Mouse (Mus musculus) small intestine, adult 2 months (tissue): Measurements from ENCODE around the gene Wdr41. TPM values are rescaled to one million over a fixed set of nuclear protein-coding genes. Genes with fewer than 3 reads are reported as not detected.

Source experiments
- H3K27ac ChIP-seq: fragments of 200-500 bp; 2 replicates; pipeline ENCODE4 v1.5.1; 2012; ENCODE audit warnings: low read depth, low read length, control low read depth, inconsistent platforms; ENCODE audit not compliant: insufficient read depth
- H3K27me3 ChIP-seq: fragments of 200-500 bp; 2 replicates; pipeline ENCODE4 v1.6.1; 2012; ENCODE audit warnings: mild to moderate bottlenecking, moderate library complexity, low read length, inconsistent platforms; ENCODE audit not compliant: control insufficient read depth, insufficient read depth
- H3K36me3 ChIP-seq: fragments of 200-500 bp; 2 replicates; pipeline ENCODE4 v1.6.1; 2012; ENCODE audit warnings: mild to moderate bottlenecking, low read length, control low read depth, inconsistent platforms; ENCODE audit not compliant: control insufficient read depth, insufficient read depth
- H3K4me1 ChIP-seq: fragments of 200-500 bp; 2 replicates; pipeline ENCODE4 v1.6.1; 2012; ENCODE audit warnings: low read length, inconsistent platforms, mixed read lengths; ENCODE audit not compliant: control insufficient read depth, insufficient read depth, insufficient read length
- H3K4me3 ChIP-seq: fragments of 200-500 bp; 2 replicates; pipeline ENCODE4 v1.5.1; 2012; ENCODE audit warnings: low read depth, mild to moderate bottlenecking, control low read depth, inconsistent platforms, low read length, moderate library complexity
- CTCF ChIP-seq: fragments of 200-500 bp; IDR thresholded peaks from 2 replicates; pipeline ENCODE4 v1.5.1; 2012; ENCODE audit warnings: low read depth, mild to moderate bottlenecking, control low read depth, inconsistent platforms, low read length, moderate library complexity, mixed read lengths; ENCODE audit not compliant: insufficient replicate concordance, insufficient read length; ENCODE audit errors: extremely low read depth
- POLR2A ChIP-seq: fragments of 200-500 bp; IDR thresholded peaks from 2 replicates; pipeline ENCODE4 v1.6.1; 2012; ENCODE audit warnings: low read depth, mild to moderate bottlenecking, control low read depth, inconsistent platforms, low read length, moderate library complexity
- WGBS: fragments of 180-500 bp; shearing (Covaris S2); methylation state at CpG from one replicate; pipeline ENCODE4 v1.1.7; 2018; 5-methylcytosine and 5-hydroxymethylcytosine counted together
- polyA plus RNA-seq: library from polyadenylated mRNA; depleted of rRNA; stranded (reverse); fragments of >200 nt; gene quantifications from 2 replicates; pipeline ENCODE4 v1.2.3, GENCODE M21; 2012

Gene Wdr41
- polyA plus RNA-seq, 1 experiment: 5.9 TPM

DNA sequence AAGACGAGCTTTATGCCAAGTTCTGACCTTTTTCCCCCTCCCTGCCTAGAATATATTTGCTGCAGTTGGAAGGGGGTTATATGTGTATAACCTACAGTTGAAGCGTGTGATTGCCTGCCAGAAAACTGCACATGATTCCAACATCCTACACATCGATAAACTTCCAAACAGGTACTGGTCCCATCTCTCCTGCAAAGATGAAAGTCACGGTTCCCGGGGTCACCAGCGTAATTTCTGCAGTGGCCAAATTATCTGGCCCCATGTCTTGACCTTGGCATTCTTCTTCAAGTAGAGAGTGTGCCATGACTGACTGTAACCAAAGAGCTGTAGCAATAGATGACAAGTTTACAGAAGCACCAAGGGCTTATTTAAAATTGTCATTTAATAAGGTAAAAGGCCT is 41.1 kb downstream of the Wdr41 start:
- WGBS: 92% methylated on average over 6 of the region's 6 CpGs
- H3K4me1 ChIP-seq: peaks cover 10% of the 10 kb centered on the region; the same call in 1 of the 2 replicates
- no peaks in the 10 kb centered on the region for H3K27me3 ChIP-seq
- no peak for TF ChIP-seq CTCF
- TF ChIP-seq POLR2A: no peak
- no peak overlapping the region for H3K4me3 ChIP-seq
- no peak overlapping the region for H3K27ac ChIP-seq
- H3K36me3 ChIP-seq: peaks cover 11% of the 10 kb centered on the region

DNA sequence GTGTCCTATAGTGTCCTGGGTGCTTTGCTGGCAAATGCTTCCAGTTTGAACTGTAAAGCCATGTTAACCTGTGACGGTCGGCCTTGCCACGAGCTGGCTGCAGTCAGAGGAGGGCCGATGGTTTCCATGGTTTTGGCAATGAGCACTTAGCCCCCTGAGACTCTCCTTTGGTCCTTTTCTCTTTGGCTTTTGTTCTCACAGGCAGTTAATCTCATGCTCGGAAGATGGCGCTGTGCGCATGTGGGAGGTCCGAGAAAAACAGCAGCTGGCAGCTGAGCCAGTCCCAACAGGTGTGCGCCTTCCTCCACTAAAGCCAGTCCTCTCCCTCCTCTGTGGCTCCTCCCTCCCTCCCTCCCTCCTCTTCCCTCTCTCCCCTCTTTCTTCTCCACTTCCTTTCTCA is 41.8 kb downstream of the Wdr41 start:
- Histone ChIP-seq H3K4me1 (peaks cover 10% of the 10 kb centered on the region; the same call in 1 of the 2 replicates), H3K4me3 (no peak overlapping the region), H3K36me3 (peaks cover 10% of the 10 kb centered on the region), H3K27me3 (no peaks in the 10 kb centered on the region), H3K27ac (no peak overlapping the region)
- peak; percentile 79 for TF ChIP-seq CTCF
- no peak for TF ChIP-seq POLR2A
- 14% methylated on average over 9 of the region's 9 CpGs for WGBS

DNA sequence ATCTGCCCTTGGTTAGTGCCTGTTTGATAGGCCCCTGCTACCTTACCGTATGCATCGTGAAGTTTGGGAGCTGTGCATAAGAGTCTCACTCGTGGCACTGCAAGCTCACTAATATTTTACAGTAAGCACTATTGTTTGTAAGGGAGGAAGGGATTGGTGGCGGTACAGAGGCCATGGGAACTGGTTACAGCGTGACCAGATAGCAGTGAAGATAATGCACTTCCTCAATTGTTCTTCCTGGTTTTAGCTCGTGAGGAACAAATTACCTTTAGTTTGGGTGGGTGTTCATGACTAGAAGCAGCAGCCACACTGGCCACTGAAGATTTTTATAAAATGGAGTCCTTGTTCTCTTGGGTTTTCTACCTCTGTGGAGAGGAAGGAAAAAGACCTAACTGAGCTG is 43.2 kb downstream of the Wdr41 start:
- no peak overlapping the region for H3K4me3 ChIP-seq
- H3K27me3 ChIP-seq: no peaks in the 10 kb centered on the region
- H3K36me3 ChIP-seq: peaks cover 15% of the 10 kb centered on the region
- H3K27ac ChIP-seq: no peak overlapping the region
- H3K4me1 ChIP-seq: peaks cover 10% of the 10 kb centered on the region; the same call in 1 of the 2 replicates
- TF ChIP-seq CTCF: no peak
- TF ChIP-seq POLR2A: no peak
- 43% methylated on average over 6 of the region's 6 CpGs for WGBS

DNA sequence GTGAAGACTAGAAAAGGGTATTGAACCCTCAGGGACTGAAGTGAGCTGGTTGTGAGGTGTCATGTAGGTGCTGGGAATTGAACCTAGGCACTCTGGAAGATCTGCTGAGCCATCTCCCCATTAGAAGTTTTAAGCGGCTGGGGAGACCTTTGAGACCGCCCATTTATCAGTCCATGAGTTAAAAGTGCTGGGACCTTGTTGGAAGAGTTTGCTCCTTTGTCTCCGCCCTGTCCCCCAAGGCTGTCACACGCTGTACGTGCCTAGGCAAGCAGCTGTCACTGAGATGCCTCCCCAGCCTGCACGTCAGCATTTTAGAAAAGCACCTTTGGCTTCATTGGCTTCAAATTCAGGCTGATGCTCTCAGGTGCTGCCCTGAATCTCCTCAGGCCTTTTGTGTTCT is 44.1 kb downstream of the Wdr41 start:
- peaks cover 15% of the 10 kb centered on the region for H3K36me3 ChIP-seq
- H3K4me1 ChIP-seq: peaks cover 10% of the 10 kb centered on the region; the same call in 1 of the 2 replicates
- no peaks in the 10 kb centered on the region for H3K27me3 ChIP-seq
- 92% methylated on average over 6 of the region's 6 CpGs for WGBS
- H3K4me3 ChIP-seq: no peak overlapping the region
- TF ChIP-seq CTCF (no peak), POLR2A (no peak)
- H3K27ac ChIP-seq: no peak overlapping the region

DNA sequence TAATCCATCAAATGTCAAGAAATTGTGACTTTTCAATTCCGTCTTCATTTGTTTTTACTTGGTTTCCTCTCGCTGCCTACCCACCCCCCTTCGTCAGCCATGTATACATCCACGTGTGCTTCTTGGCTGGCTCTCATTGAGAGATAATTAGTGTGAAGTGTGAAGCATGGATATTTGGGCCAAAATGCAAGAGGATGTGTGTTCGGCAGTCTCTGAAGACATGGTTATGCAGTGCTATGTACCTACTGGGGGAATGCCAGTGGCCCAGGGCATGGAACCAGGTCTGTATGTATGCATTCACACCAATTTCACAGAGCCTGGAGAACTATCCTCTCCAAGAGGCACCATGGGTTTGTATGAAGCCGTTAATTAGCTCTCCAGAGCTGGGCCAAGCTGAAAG is 54.7 kb downstream of the Wdr41 start:
- no peak overlapping the region for H3K4me3 ChIP-seq
- no peaks in the 10 kb centered on the region for H3K27me3 ChIP-seq
- no peak overlapping the region for H3K27ac ChIP-seq
- peaks cover 17% of the 10 kb centered on the region for H3K36me3 ChIP-seq
- TF ChIP-seq POLR2A: no peak
- no peak for TF ChIP-seq CTCF
- peaks cover 10% of the 10 kb centered on the region for H3K4me1 ChIP-seq
- 95% methylated on average over 6 of the region's 6 CpGs for WGBS

DNA sequence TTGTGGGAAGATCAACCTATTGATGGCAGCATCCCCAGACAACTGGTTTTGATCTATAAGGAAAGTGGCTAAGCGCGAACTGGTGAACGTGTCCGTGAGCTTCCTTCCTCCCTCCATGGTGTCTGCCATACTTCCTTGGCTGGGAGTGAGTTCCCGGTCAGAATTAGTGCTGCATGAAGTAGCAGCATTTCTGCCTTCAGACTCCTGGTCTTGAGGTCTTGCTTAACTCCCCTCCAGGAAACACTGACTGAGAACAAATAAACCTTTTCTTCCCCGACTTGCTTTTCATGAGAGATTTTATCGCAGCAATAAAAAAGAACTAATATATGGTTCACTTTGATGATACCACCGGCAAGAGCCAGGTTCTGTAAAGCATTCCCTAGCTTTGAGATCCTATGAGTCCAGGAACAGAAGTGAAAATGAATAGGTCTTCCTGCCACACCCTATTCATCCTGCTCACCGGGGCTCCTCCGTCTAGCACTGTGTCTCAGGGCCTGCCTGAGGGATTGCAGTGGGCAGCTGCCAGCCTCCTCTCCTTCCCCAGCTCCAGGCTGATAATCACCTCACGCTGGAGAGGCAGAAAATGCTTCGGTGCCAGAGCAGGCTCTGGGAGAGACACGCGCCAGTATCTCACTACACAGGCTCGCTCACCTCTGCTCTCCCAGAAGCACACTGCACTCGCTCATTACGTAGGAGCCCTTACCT is 56.1 kb downstream of the Wdr41 start:
- peak overlapping the region; percentile 52 for H3K4me3 ChIP-seq
- peaks cover 8% of the 10 kb centered on the region for H3K36me3 ChIP-seq
- peaks cover 10% of the 10 kb centered on the region for H3K4me1 ChIP-seq
- no peak for TF ChIP-seq CTCF
- no peak for TF ChIP-seq POLR2A
- 33% methylated on average over 17 of the region's 17 CpGs for WGBS
- H3K27me3 ChIP-seq: no peaks in the 10 kb centered on the region
- H3K27ac ChIP-seq: peak overlapping the region; percentile 62

DNA sequence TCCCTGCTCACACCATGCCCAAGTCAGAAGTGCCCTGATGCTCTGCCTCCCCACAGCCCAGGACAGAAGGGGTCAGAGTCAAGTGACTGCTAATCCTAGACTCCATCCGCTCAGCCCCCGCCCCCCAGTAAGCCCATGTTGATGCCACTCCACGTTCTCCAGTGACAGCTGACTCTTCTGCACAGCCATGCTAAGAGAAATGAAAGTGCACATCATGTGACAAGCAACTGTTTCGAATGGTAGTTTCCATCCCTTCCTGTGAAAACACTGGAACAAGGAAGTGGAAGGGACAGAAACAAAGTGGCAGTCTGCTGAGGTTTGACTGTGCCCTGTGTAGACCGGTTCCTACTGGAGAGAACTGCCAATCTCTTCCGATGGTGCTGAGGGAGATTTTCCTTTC is 56.8 kb downstream of the Wdr41 start:
- WGBS: 29% methylated on average over 6 of the region's 6 CpGs
- H3K4me1 ChIP-seq: peaks cover 10% of the 10 kb centered on the region
- no peaks in the 10 kb centered on the region for H3K27me3 ChIP-seq
- peak overlapping the region; percentile 52 for H3K4me3 ChIP-seq
- peak overlapping the region; percentile 62 for H3K27ac ChIP-seq
- H3K36me3 ChIP-seq: peaks cover 7% of the 10 kb centered on the region
- no peak for TF ChIP-seq POLR2A
- no peak for TF ChIP-seq CTCF
